Mouse (Mus musculus): ENCODE results near the gene Sobp. TPM values are rescaled to one million over a fixed set of nuclear protein-coding genes. Genes with fewer than 3 reads are reported as not detected.

Gene Sobp
- polyA plus RNA-seq, 1 experiment: not detected

DNA sequence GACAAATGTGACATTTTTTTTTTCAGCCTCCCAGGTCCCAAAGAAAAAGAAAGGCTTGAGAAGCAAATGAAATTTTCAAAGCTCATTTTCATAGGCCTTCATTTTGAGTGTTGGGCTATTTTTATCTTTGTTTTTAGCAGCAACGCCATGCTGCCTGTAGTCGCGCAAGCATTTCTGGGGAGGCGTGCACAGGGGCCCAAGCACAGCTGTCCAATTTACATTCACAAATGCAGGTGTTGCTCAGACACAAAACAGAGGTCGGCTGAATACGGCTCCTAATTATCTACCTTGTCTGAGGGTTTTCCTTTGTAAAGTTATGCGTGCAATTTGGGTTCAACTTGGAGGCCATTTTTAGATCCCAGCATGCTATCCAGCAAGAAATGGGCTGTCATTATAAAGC is 49.8 kb downstream of the Sobp start:
- TF ChIP-seq CTCF (IDR thresholded peaks at IDR 0.05; ENCODE audit: low read depth, low read length): no peak
- Histone ChIP-seq H3K4me1 (ENCODE audit: control insufficient read depth, insufficient read depth, low read length) (peaks cover 3% of the 10 kb centered on the region; the same call in 1 of the 2 replicates), H3K27ac (ENCODE audit: insufficient read depth, low read depth, low read length) (no peak overlapping the region), H3K4me3 (ENCODE audit: insufficient read depth, low read length) (no peak overlapping the region)

DNA sequence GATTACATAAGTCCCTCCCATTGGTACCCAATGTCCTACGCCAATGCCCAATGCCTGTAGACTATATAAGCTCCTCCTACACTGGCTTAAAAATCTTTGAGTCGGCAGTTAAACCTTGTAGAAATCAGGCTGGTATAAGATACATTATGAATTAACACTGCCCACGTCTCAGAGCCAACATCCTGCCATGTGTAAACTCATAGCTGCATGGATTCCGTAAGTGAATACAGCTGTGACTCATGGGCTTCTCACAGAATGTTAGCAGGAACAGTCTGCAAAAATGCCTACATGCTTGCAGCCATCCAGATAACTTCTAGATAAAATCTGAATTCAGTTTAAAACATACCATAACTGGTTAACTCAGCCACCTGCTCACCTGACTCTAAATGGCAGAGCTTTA is 50.2 kb downstream of the Sobp start:
- no peak overlapping the region for H3K4me3 ChIP-seq (ENCODE audit: insufficient read depth, low read length)
- no peak overlapping the region for H3K27ac ChIP-seq (ENCODE audit: insufficient read depth, low read depth, low read length)
- peaks cover 3% of the 10 kb centered on the region; the same call in 1 of the 2 replicates for H3K4me1 ChIP-seq (ENCODE audit: control insufficient read depth, insufficient read depth, low read length)
- TF ChIP-seq POLR2A (IDR thresholded peaks at IDR 0.05; ENCODE audit: borderline replicate concordance, low read depth, low read length) (no peak), CTCF (IDR thresholded peaks at IDR 0.05; ENCODE audit: low read depth, low read length) (no peak)

DNA sequence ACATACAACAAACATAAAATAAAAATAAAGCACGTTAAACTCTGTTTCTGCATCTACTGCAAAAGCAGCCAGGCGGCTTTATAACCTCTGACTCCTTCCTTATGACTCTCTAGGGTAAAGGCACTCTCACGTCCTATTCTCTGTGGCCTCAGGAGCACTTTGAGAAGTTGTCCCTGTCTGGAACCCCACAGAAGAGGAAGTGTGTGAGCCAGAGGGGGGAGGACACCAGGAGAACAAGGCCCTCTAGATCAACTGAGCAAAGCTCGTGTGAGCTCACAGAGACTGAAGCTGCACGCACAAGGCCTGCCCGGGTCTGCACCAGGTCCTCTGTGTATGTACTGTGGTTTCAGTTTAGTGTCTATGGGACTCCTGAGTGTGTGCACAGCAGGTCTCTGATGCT is 50.9 kb downstream of the Sobp start:
- no peak for TF ChIP-seq CTCF (IDR thresholded peaks at IDR 0.05; ENCODE audit: low read depth, low read length)
- no peak for TF ChIP-seq POLR2A (IDR thresholded peaks at IDR 0.05; ENCODE audit: borderline replicate concordance, low read depth, low read length)
- no peak overlapping the region for H3K27ac ChIP-seq (ENCODE audit: insufficient read depth, low read depth, low read length)
- peaks cover 3% of the 10 kb centered on the region; the same call in 1 of the 2 replicates for H3K4me1 ChIP-seq (ENCODE audit: control insufficient read depth, insufficient read depth, low read length)
- no peak overlapping the region for H3K4me3 ChIP-seq (ENCODE audit: insufficient read depth, low read length)

DNA sequence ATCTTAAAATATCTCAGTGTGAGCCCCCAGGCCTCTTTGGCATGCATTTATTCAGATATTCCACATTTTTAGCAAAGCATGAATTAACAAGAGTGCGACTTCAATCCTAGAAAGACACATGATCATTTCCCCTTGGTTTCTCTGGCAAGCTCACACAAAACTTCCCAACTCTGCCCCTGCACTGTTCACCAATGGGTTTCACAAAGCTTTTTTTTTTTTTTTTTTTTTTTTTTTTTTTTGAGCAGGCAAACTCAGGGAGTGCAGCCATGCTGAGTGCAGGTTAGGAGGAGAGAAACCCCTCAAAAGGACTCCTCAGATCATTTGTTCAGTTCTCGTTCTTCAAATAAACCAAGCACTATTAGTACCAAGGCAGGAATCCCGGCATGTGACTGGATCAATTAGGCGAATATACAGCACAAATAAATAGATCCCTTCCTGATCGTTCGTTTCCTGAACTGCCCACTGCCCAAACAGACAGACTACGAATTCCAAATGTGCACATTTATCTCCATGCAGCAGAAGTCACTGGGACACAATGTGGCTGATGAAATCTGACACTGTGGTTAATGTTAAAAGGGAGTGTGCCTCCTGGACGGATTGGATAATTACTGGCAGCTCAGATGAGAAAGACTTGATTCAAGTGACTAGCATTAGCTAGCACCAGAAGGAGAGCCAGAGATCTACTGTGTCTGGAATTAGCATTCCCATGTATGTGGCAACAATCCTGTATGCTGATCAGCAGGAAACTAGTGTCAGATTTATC is 53.5 kb downstream of the Sobp start:
- Histone ChIP-seq H3K27ac (ENCODE audit: insufficient read depth, low read depth, low read length) (no peak overlapping the region), H3K4me3 (ENCODE audit: insufficient read depth, low read length) (no peak overlapping the region), H3K4me1 (ENCODE audit: control insufficient read depth, insufficient read depth, low read length) (peaks cover 3% of the 10 kb centered on the region; the same call in 1 of the 2 replicates)
- TF ChIP-seq POLR2A (IDR thresholded peaks at IDR 0.05; ENCODE audit: borderline replicate concordance, low read depth, low read length): no peak
- no peak for TF ChIP-seq CTCF (IDR thresholded peaks at IDR 0.05; ENCODE audit: low read depth, low read length)

DNA sequence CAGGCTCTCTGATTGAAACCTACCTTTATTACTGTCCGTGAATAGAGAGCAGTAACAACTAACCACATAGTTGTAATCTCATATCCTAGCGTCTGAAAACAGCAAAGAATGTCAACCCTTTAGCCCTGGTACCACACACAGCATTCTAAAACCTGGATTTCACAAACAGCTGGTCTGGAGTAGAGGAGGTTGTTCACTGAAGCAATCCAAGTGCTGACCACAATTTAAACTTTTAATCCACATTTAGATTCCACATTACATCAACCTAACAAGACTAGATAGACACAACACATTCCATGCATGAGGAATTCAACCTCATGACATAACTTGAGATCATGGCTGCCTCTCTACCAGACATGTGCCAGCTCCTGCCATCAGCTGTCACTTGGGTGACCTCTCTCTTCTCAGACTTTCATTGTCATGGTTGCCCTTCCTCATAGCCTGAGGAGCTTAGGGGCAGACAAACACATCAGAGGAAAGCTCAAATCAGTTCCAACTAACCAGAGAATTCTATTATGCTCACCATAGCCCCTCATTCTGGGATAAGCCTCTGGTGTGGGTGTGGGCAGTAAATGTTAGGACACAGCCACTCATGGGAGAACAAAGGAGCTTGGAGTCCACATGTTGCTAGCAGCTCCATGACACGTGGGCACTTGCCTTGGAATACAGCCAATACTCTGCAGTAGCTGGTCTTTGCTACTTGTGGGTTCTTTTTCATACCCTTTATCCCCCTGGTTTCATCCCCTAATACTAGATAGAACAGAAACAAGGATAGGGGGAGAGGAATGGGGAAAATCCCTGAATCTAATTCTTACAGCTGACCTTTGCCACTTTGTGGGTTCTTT is 58.0 kb downstream of the Sobp start:
- Histone ChIP-seq H3K4me1 (ENCODE audit: control insufficient read depth, insufficient read depth, low read length) (no peaks in the 10 kb centered on the region), H3K4me3 (ENCODE audit: insufficient read depth, low read length) (no peak overlapping the region), H3K27ac (ENCODE audit: insufficient read depth, low read depth, low read length) (no peak overlapping the region)
- no peak for TF ChIP-seq CTCF (IDR thresholded peaks at IDR 0.05; ENCODE audit: low read depth, low read length)
- TF ChIP-seq POLR2A (IDR thresholded peaks at IDR 0.05; ENCODE audit: borderline replicate concordance, low read depth, low read length): no peak

DNA sequence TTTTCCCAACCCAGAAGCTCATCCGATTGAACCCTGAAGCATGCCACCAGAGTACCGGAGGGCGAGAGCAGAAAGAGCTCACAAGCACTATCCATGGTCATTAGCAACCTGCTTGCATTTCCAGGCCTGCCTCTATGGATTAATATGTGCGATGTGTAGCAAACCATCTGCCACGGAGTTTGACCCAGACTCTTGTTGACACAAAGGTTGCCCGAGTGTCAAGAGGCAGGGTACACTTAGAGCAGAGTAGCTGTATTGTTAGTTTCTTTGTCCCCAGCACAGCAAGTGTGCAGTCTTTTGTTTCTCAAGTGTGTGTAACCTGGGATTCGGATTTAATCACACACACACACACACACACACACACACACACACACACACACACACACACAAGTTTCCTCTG is 62.0 kb downstream of the Sobp start:
- no peak overlapping the region for H3K27ac ChIP-seq (ENCODE audit: insufficient read depth, low read depth, low read length)
- no peaks in the 10 kb centered on the region for H3K4me1 ChIP-seq (ENCODE audit: control insufficient read depth, insufficient read depth, low read length)
- H3K4me3 ChIP-seq (ENCODE audit: insufficient read depth, low read length): no peak overlapping the region
- TF ChIP-seq POLR2A (IDR thresholded peaks at IDR 0.05; ENCODE audit: borderline replicate concordance, low read depth, low read length): no peak
- TF ChIP-seq CTCF (IDR thresholded peaks at IDR 0.05; ENCODE audit: low read depth, low read length): no peak

DNA sequence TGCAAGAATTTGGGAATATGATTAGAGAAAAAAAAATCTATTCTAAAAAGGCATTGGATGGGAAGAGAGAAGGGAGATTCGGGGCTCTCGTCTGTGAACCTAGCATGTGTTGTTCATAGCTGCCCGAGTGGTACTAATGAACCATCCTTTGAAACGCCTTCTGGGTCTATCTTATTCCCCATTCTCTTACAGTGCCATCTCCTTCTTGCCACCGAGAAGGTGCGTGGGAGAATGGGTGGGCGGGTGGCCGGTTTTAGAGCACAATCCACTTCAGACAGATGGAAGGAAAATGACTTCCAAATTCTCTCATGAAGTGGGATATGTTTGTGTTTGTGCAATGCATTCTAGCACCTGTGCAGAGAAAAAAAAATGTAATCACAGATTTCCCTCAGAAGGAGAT is 67.7 kb downstream of the Sobp start:
- no peak overlapping the region for H3K27ac ChIP-seq (ENCODE audit: insufficient read depth, low read depth, low read length)
- H3K4me3 ChIP-seq (ENCODE audit: insufficient read depth, low read length): no peak overlapping the region
- H3K4me1 ChIP-seq (ENCODE audit: control insufficient read depth, insufficient read depth, low read length): no peaks in the 10 kb centered on the region
- TF ChIP-seq POLR2A (IDR thresholded peaks at IDR 0.05; ENCODE audit: borderline replicate concordance, low read depth, low read length): no peak
- no peak for TF ChIP-seq CTCF (IDR thresholded peaks at IDR 0.05; ENCODE audit: low read depth, low read length)

DNA sequence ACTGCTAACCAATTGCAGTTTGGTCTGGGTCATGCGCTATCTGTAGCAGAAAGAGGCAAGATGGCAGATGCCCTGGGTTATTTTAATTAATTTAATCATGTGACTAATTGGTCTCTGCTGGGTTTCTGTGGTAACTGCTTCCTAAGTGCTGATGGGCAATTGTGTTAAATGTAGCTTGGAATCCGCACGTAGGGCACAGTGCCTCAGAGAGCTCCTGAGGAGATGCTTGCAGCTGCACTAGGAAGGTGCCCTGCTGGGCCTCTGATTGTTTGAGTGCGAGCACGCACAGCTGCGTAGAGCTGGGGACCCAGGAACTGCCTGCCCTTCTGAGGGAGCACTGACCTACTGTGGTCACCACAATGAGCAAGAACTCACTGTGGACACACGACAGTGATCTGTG is 68.1 kb downstream of the Sobp start:
- Histone ChIP-seq H3K4me3 (ENCODE audit: insufficient read depth, low read length) (no peak overlapping the region), H3K27ac (ENCODE audit: insufficient read depth, low read depth, low read length) (no peak overlapping the region), H3K4me1 (ENCODE audit: control insufficient read depth, insufficient read depth, low read length) (no peaks in the 10 kb centered on the region)
- no peak for TF ChIP-seq CTCF (IDR thresholded peaks at IDR 0.05; ENCODE audit: low read depth, low read length)
- no peak for TF ChIP-seq POLR2A (IDR thresholded peaks at IDR 0.05; ENCODE audit: borderline replicate concordance, low read depth, low read length)

DNA sequence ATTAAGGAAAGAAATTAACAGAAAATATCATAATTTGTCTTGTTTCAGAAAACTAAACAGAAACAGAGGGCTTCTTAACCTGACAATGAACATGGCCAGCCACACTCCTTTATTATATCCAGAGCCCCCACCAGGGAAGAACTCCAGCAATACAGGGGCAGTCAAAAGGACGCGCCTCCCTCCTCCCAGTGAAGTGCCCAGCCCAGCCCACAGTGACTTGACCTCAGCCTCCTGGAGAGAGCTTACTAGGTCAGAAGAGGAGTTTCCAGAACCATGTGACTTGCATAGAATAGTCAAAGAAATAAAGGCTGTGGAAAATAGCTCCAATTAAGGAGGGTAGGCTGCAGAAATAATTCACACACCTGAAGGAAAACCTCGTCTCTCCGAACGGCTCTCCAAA is 73.8 kb downstream of the Sobp start:
- Histone ChIP-seq H3K4me3 (ENCODE audit: insufficient read depth, low read length) (no peak overlapping the region), H3K4me1 (ENCODE audit: control insufficient read depth, insufficient read depth, low read length) (no peaks in the 10 kb centered on the region), H3K27ac (ENCODE audit: insufficient read depth, low read depth, low read length) (no peak overlapping the region)
- TF ChIP-seq POLR2A (IDR thresholded peaks at IDR 0.05; ENCODE audit: borderline replicate concordance, low read depth, low read length): no peak
- no peak for TF ChIP-seq CTCF (IDR thresholded peaks at IDR 0.05; ENCODE audit: low read depth, low read length)

DNA sequence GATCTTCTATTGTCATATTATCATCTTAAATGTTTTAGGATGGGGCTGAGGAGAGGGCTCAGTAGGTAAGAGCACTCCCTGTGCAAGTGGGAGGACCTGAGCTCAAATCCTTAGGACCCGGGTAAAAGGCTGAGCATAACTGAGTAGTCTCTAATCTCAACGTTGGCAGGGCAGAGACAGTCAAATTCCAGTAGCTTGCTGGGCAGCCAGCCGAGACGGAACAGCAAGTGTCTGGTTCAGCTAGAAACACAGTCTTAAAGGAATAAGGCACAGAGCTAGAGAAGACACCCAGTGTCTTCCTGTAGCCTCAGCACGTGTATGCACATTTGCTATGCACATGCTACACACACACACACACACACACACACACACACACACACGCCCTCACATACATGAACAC is 75.1 kb downstream of the Sobp start:
- no peak for TF ChIP-seq CTCF (IDR thresholded peaks at IDR 0.05; ENCODE audit: low read depth, low read length)
- TF ChIP-seq POLR2A (IDR thresholded peaks at IDR 0.05; ENCODE audit: borderline replicate concordance, low read depth, low read length): no peak
- H3K4me3 ChIP-seq (ENCODE audit: insufficient read depth, low read length): no peak overlapping the region
- H3K27ac ChIP-seq (ENCODE audit: insufficient read depth, low read depth, low read length): no peak overlapping the region
- no peaks in the 10 kb centered on the region for H3K4me1 ChIP-seq (ENCODE audit: control insufficient read depth, insufficient read depth, low read length)

Measured in bone marrow macrophage, adult 2 months (primary cell).